Mouse (Mus musculus): ENCODE data around the gene Tacr1. TPM values are rescaled to one million over a fixed set of nuclear protein-coding genes. Genes with fewer than 3 reads are reported as not detected.
A peak's percentile ranks its signal among the peaks of the same experiment; 100 is the strongest.

The Tacr1 gene
- polyA plus RNA-seq, 1 experiment from 2014 or later, result 0.31 TPM

DNA sequence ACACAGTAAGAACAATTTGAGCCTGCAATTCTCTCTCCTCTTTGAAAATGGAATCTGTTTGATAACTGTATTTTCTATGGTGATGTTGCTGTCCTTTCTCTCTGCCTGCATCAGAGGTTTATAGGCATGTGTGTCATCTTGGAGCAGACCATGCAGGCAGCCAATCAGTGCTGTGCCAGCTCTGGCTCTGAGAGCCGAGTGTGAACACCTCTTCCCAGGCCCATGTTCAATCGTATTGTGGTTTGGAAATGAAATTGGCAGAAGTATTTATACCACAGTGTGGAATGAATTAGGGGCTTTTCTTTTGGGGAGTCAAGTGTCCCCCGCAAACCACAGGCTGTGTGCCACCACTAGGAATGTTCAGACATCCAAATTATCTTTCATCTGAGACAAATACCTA, 117.5 kb downstream of the Tacr1 start:
- DNase-seq (ENCODE audit: low spot score) (no peak), ATAC-seq (no peak)
- H3K36me3 ChIP-seq (ENCODE audit: insufficient read depth, low read length), result no peaks in the 10 kb centered on the region
- H3K9ac ChIP-seq (replicated peaks; ENCODE audit: low read depth), result no peak overlapping the region
- no peaks in the 10 kb centered on the region for H3K27me3 ChIP-seq (replicated peaks; ENCODE audit: insufficient read depth, low read length)
- no peak overlapping the region for H3K4me2 ChIP-seq (replicated peaks; ENCODE audit: low read depth, low read length)
- H3K9me3 ChIP-seq (ENCODE audit: low read length), result no peaks in the 10 kb centered on the region
- no peaks in the 10 kb centered on the region for H3K4me1 ChIP-seq (ENCODE audit: insufficient read depth, low read depth, low read length)
- WGBS, result 68% methylated on average over 3 of the region's 3 CpGs
- H3K27ac ChIP-seq (ENCODE audit: low read length), result no peak overlapping the region
- no peak overlapping the region for H3K4me3 ChIP-seq (ENCODE audit: low read depth, low read length)
- TF ChIP-seq EP300 (IDR thresholded peaks at IDR 0.05) (no peak), CTCF (IDR thresholded peaks at IDR 0.05) (no peak)

DNA sequence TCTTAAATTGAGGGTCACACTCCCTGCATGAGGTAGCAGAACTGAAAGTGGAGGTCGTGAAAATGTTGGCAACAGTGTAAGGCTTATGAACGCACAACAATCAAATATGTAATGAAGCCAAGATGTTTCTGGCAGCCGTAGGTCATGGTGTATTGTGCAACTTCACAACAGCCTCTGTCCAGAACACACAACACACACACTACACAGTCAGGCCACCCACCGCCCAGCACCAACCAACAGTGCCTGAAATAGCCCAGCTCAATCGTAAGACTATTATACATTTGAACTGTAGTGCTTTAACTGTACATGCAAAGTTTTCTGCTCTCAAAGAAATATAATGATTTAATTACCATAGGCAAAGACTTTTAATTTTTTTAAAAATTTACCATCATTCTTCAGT, 120.4 kb downstream of the Tacr1 start:
- Histone ChIP-seq H3K9me3 (ENCODE audit: low read length) (no peaks in the 10 kb centered on the region), H3K4me3 (ENCODE audit: low read depth, low read length) (no peak overlapping the region), H3K4me2 (replicated peaks; ENCODE audit: low read depth, low read length) (no peak overlapping the region), H3K27me3 (replicated peaks; ENCODE audit: insufficient read depth, low read length) (no peaks in the 10 kb centered on the region), H3K9ac (replicated peaks; ENCODE audit: low read depth) (no peak overlapping the region), H3K36me3 (ENCODE audit: insufficient read depth, low read length) (no peaks in the 10 kb centered on the region), H3K4me1 (ENCODE audit: insufficient read depth, low read depth, low read length) (no peaks in the 10 kb centered on the region), H3K27ac (ENCODE audit: low read length) (no peak overlapping the region)
- TF ChIP-seq CTCF (IDR thresholded peaks at IDR 0.05) (no peak), EP300 (IDR thresholded peaks at IDR 0.05) (no peak)
- WGBS, result 63% methylated on average over 5 of the region's 5 CpGs
- ATAC-seq, result no peak
- DNase-seq (ENCODE audit: low spot score), result no peak

DNA sequence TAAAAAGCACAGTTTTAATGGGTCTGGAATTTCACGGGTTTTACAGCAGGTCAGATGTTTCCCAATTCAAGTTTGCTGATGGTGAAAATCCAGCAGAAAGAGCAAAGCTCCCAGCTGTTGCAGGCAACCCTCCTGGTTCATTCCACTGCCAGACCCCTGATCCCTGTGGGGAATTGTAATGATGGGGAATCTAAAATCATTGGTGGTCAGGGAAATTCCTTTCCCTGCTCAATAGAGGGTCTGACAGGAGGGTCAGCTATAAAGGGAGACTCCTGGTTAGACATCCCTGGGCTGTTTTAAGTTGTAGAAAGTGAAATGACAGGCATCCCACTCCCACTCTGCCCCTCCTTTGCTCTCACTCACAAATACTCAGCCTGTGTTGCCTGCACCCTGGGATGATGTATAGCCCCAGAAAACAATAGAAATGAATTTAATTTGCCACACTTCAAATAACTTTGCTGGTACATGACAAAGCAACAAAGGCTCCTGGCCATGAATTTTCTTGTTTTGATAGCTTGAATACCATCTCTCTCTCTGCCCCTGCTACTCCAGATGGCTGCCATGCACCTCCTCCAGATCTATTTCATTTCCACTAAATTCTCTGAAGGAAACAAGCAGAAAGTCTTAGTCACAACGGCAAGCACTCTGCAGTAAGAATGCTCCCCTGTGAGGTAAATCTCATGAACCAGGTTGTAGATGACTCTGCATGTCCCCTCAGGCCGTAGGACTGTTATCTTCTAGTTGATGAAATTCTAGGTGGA, 123.2 kb downstream of the Tacr1 start:
- Histone ChIP-seq H3K27me3 (replicated peaks; ENCODE audit: insufficient read depth, low read length) (no peaks in the 10 kb centered on the region), H3K4me2 (replicated peaks; ENCODE audit: low read depth, low read length) (no peak overlapping the region), H3K9me3 (ENCODE audit: low read length) (no peaks in the 10 kb centered on the region), H3K27ac (ENCODE audit: low read length) (no peak overlapping the region), H3K4me1 (ENCODE audit: insufficient read depth, low read depth, low read length) (no peaks in the 10 kb centered on the region), H3K9ac (replicated peaks; ENCODE audit: low read depth) (no peak overlapping the region), H3K4me3 (ENCODE audit: low read depth, low read length) (no peak overlapping the region), H3K36me3 (ENCODE audit: insufficient read depth, low read length) (no peaks in the 10 kb centered on the region)
- ATAC-seq (no peak), DNase-seq (ENCODE audit: low spot score) (peak; percentile 11)
- no peak for TF ChIP-seq CTCF (IDR thresholded peaks at IDR 0.05)
- no peak for TF ChIP-seq EP300 (IDR thresholded peaks at IDR 0.05)
- 51% methylated on average over 3 of the region's 3 CpGs for whole genome bisulfite sequencing

DNA sequence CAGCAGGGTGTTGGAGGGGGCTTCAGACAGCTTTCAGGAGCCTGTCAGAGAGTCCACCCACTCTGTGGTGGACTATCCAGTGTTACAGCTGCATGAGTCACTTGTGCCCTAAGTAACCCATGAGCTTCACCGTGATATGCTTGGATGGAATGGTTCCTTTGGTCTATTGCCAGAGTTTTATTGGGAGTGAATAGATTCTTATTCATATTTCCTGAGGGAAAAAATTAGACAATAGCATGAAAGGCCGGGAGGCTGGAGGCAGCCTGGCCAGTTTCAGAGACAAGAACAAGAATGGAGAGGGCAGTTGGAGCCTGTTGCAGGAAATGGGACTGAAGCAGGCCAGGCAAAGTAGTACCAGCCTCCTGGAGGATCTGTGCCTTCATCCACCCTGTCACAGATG, 126.5 kb downstream of the Tacr1 start:
- Histone ChIP-seq H3K27me3 (replicated peaks; ENCODE audit: insufficient read depth, low read length) (no peaks in the 10 kb centered on the region), H3K36me3 (ENCODE audit: insufficient read depth, low read length) (no peaks in the 10 kb centered on the region), H3K27ac (ENCODE audit: low read length) (no peak overlapping the region), H3K4me1 (ENCODE audit: insufficient read depth, low read depth, low read length) (no peaks in the 10 kb centered on the region), H3K4me3 (ENCODE audit: low read depth, low read length) (no peak overlapping the region), H3K9ac (replicated peaks; ENCODE audit: low read depth) (no peak overlapping the region), H3K4me2 (replicated peaks; ENCODE audit: low read depth, low read length) (no peak overlapping the region), H3K9me3 (ENCODE audit: low read length) (no peaks in the 10 kb centered on the region)
- TF ChIP-seq CTCF (IDR thresholded peaks at IDR 0.05) (no peak), EP300 (IDR thresholded peaks at IDR 0.05) (no peak)
- no peak for ATAC-seq
- DNase-seq (ENCODE audit: low spot score), result no peak
- 51% methylated on average over 2 of the region's 2 CpGs for WGBS

DNA sequence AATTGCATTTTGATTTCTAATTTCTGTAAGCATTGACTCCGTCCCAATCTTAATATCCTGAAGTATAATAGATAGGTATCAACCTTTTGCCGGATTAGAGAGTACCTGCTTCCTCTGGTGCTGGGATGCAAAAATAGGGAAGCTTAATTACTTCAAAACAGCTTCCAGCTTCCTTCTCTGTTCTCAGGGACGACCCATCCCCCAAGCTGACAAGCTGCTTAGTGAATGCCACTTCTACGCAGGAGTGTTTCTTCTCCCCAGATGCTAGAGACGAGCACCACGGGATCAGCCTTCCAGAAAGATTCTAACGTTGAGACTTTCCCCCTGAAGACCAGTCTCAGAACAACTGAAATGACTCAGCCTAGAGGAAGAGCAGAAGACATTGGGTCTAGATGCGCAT, 134.5 kb downstream of the Tacr1 start:
- ATAC-seq (no peak), DNase-seq (ENCODE audit: low spot score) (no peak)
- Histone ChIP-seq H3K9me3 (ENCODE audit: low read length) (no peaks in the 10 kb centered on the region), H3K4me2 (replicated peaks; ENCODE audit: low read depth, low read length) (no peak overlapping the region), H3K27ac (ENCODE audit: low read length) (no peak overlapping the region), H3K27me3 (replicated peaks; ENCODE audit: insufficient read depth, low read length) (no peaks in the 10 kb centered on the region), H3K4me3 (ENCODE audit: low read depth, low read length) (no peak overlapping the region), H3K36me3 (ENCODE audit: insufficient read depth, low read length) (no peaks in the 10 kb centered on the region), H3K4me1 (ENCODE audit: insufficient read depth, low read depth, low read length) (no peaks in the 10 kb centered on the region), H3K9ac (replicated peaks; ENCODE audit: low read depth) (no peak overlapping the region)
- TF ChIP-seq EP300 (IDR thresholded peaks at IDR 0.05) (no peak), CTCF (IDR thresholded peaks at IDR 0.05) (no peak)
- WGBS, result 51% methylated on average over 8 of the region's 8 CpGs

DNA sequence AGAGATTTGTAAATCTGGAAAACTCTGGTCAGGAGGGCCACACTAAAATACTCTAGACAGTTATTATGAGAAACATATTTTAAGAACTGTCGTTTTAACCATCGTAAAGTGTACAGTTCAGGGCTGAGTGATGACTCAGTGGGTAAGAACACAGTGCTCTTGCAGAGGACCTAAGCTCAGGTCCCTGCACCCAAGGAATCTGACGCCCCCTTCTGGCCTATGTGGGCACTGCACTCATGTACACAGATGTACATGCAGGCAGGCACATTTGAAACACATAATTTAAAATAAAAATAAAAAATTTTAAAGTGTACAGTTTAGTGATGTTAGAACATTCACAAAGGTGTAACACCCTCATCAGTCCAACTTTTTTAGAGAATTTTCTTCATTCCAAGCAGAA, 147.1 kb downstream of the Tacr1 start:
- WGBS, result 58% methylated on average over 3 of the region's 3 CpGs
- H3K9ac ChIP-seq (replicated peaks; ENCODE audit: low read depth), result no peak overlapping the region
- H3K27me3 ChIP-seq (replicated peaks; ENCODE audit: insufficient read depth, low read length), result no peaks in the 10 kb centered on the region
- TF ChIP-seq EP300 (IDR thresholded peaks at IDR 0.05) (no peak), CTCF (IDR thresholded peaks at IDR 0.05) (peak; percentile 20; the same call in 1 of the 2 replicates)
- no peak overlapping the region for H3K4me3 ChIP-seq (ENCODE audit: low read depth, low read length)
- no peaks in the 10 kb centered on the region for H3K4me1 ChIP-seq (ENCODE audit: insufficient read depth, low read depth, low read length)
- no peak for DNase-seq (ENCODE audit: low spot score)
- no peak overlapping the region for H3K27ac ChIP-seq (ENCODE audit: low read length)
- no peak overlapping the region for H3K4me2 ChIP-seq (replicated peaks; ENCODE audit: low read depth, low read length)
- H3K36me3 ChIP-seq (ENCODE audit: insufficient read depth, low read length), result no peaks in the 10 kb centered on the region
- no peaks in the 10 kb centered on the region; the same call in 1 of the 2 replicates for H3K9me3 ChIP-seq (ENCODE audit: low read length)
- no peak for ATAC-seq

Measured in lung, postnatal 0 days (tissue).